Mouse (Mus musculus) neural tube, embryonic 14.5 days (tissue): ENCODE data around the gene C1s2. TPM values are rescaled to one million over a fixed set of nuclear protein-coding genes. Genes with fewer than 3 reads are reported as not detected.

ENCODE experiments used
- polyA plus RNA-seq: library from polyadenylated mRNA; unstranded; fragments of >200 nt; fragmentation: Nextera tagmentation; extraction: Ambion mirVana; gene quantifications from 2 replicates; pipeline ENCODE4 v1.2.1, GENCODE M21; 2014

Gene C1s2
- polyA plus RNA-seq, 1 experiment from 2014 or later: 0.16 TPM

Other genes with a start within 250 kb of the C1s2 start
- 50.1 and 63.8 TPM in 2 replicates for gene Pex5, start 221.0 kb downstream of the C1s2 start, polyA plus RNA-seq
- 90.4 and 96.1 TPM in 2 replicates for gene Clstn3, start 171.3 kb downstream of the C1s2 start, polyA plus RNA-seq
- gene C1rl, start 143.0 kb downstream of the C1s2 start, polyA plus RNA-seq: 0.22 and 0.29 TPM in 2 replicates
- gene C1ra, start 123.7 kb downstream of the C1s2 start, polyA plus RNA-seq: 0.11 and 0.33 TPM in 2 replicates
- 0.72 and 0.75 TPM in 2 replicates for gene C1s1, start 93.7 kb downstream of the C1s2 start, polyA plus RNA-seq
- gene C1rb, start 65.8 kb downstream of the C1s2 start, polyA plus RNA-seq: not detected in 2 replicates
- 40.0 and 44.7 TPM in 2 replicates for gene Lpcat3, start 26.9 kb upstream of the C1s2 start, polyA plus RNA-seq
- 94.2 and 99.8 TPM in 2 replicates for gene Emg1, start 76.1 kb upstream of the C1s2 start, polyA plus RNA-seq
- 242 and 258 TPM in 2 replicates for gene Phb2, start 76.3 kb upstream of the C1s2 start, polyA plus RNA-seq
- 2.6 and 4.4 TPM in 2 replicates for gene Ptpn6, start 102.6 kb upstream of the C1s2 start, polyA plus RNA-seq
- gene Grcc10, start 105.3 kb upstream of the C1s2 start, polyA plus RNA-seq: 634 and 689 TPM in 2 replicates
- gene Gm45234, start 119.9 kb upstream of the C1s2 start, polyA plus RNA-seq: not detected in 2 replicates
- gene Atn1, start 120.4 kb upstream of the C1s2 start, polyA plus RNA-seq: 21.5 and 27.5 TPM in 2 replicates
- gene Eno2, start 133.6 kb upstream of the C1s2 start, polyA plus RNA-seq: 154 and 205 TPM in 2 replicates
- 0.67 and 0.92 TPM in 2 replicates for gene Lrrc23, start 143.6 kb upstream of the C1s2 start, polyA plus RNA-seq
- 3.9 and 4.4 TPM in 2 replicates for gene Spsb2, start 172.6 kb upstream of the C1s2 start, polyA plus RNA-seq
- gene Tpi1, start 178.2 kb upstream of the C1s2 start, polyA plus RNA-seq: 393 and 412 TPM in 2 replicates
- gene Usp5, start 193.4 kb upstream of the C1s2 start, polyA plus RNA-seq: 162 and 171 TPM in 2 replicates
- gene Cdca3, start 193.5 kb upstream of the C1s2 start, polyA plus RNA-seq: 16.8 and 16.9 TPM in 2 replicates
- gene Gnb3, start 204.2 kb upstream of the C1s2 start, polyA plus RNA-seq: 0.44 and 0.54 TPM in 2 replicates
- 19.1 and 23.7 TPM in 2 replicates for gene P3h3, start 221.7 kb upstream of the C1s2 start, polyA plus RNA-seq
- 11.2 and 14.2 TPM in 2 replicates for gene Gpr162, start 227.9 kb upstream of the C1s2 start, polyA plus RNA-seq